Mouse (Mus musculus): ENCODE measurements around the gene Uqcrh. TPM values are rescaled to one million over a fixed set of nuclear protein-coding genes. Genes with fewer than 3 reads are reported as not detected.

Gene Uqcrh
- polyA plus RNA-seq, 1 experiment from 2014 or later, result 488 TPM

DNA sequence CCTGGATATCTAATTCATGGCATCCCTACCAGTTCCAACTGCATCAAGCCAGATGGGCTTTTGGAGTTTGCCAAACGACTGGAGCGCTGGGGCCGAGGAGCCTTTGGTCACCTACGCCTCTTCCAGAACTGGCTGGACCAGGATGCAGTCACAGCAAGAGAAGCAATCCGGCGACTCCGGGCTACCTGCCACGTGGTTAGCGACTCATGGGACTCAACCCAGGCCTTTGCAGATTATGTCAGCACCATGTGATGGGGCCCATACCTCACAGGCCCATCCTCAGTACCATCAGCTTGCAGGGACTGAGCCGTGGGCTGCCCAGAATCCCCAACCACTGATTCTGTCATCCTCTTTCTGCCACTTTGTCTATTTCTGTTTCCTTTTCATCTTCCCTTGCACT is 21.4 kb upstream of the Uqcrh start:
- DNase-seq (ENCODE audit: low spot score) (no peak), ATAC-seq (ENCODE audit: insufficient number of reproducible peaks, low FRiP score, low TSS enrichment, low read depth) (no peak)
- no peak overlapping the region for H3K9ac ChIP-seq (ENCODE audit: low read length)
- H3K4me1 ChIP-seq (ENCODE audit: control insufficient read depth, insufficient read depth, low read length), result no peaks in the 10 kb centered on the region
- H3K27me3 ChIP-seq (ENCODE audit: control insufficient read depth, insufficient read depth, low read length), result no peaks in the 10 kb centered on the region
- no peaks in the 10 kb centered on the region for H3K9me3 ChIP-seq (ENCODE audit: control insufficient read depth, low read length)
- WGBS, result 89% methylated on average over 10 of the region's 10 CpGs
- H3K36me3 ChIP-seq (ENCODE audit: control insufficient read depth, insufficient read depth, low read length), result peaks cover 46% of the 10 kb centered on the region
- H3K27ac ChIP-seq (replicated peaks; ENCODE audit: low read depth, low read length), result no peak overlapping the region
- H3K4me2 ChIP-seq (ENCODE audit: low read depth, severe bottlenecking), result no peak overlapping the region
- H3K4me3 ChIP-seq (ENCODE audit: low read depth, low read length), result no peak overlapping the region

DNA sequence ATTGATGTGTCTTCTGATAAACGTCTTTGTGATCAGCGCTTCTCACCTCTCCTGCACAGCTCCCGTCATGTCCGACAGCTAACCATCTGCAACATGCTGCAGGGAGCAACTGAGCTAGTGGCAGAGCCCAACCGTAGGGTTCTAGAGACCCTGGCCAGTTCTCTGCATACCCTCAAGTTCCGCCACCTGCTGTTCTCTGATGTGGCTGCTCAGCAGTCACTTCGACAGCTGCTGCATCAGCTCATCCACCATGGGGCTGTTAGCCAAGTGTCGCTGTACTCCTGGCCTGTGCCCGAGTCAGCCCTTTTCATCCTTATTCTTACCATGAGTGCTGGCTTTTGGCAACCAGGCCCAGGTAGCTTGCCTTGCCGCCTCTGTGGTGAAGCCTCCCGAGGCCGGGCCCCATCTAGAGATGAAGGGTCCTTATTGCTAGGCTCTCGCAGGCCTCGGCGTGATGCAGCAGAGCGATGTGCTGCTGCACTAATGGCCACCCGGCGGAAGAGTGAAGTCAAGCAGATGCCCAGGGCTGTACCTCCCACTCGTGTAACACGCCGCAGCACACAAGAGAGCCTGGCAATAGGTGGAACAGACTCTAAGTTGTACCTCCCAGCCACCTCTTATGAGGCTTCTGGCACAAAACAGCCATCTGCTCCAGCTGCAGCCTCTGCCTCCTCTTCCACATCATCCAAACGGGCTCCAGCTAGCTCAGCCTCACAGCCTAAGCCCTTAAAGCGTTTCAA is 13.8 kb upstream of the Uqcrh start:
- no peak overlapping the region for H3K4me2 ChIP-seq (ENCODE audit: low read depth, severe bottlenecking)
- H3K4me1 ChIP-seq (ENCODE audit: control insufficient read depth, insufficient read depth, low read length), result no peaks in the 10 kb centered on the region
- H3K9me3 ChIP-seq (ENCODE audit: control insufficient read depth, low read length), result no peaks in the 10 kb centered on the region
- WGBS, result 91% methylated on average over 23 of the region's 23 CpGs
- H3K4me3 ChIP-seq (ENCODE audit: low read depth, low read length), result no peak overlapping the region
- ATAC-seq (ENCODE audit: insufficient number of reproducible peaks, low FRiP score, low TSS enrichment, low read depth) (no peak), DNase-seq (ENCODE audit: low spot score) (no peak)
- peaks cover 20% of the 10 kb centered on the region for H3K36me3 ChIP-seq (ENCODE audit: control insufficient read depth, insufficient read depth, low read length)
- no peaks in the 10 kb centered on the region for H3K27me3 ChIP-seq (ENCODE audit: control insufficient read depth, insufficient read depth, low read length)
- no peak overlapping the region for H3K9ac ChIP-seq (ENCODE audit: low read length)
- H3K27ac ChIP-seq (replicated peaks; ENCODE audit: low read depth, low read length), result no peak overlapping the region

DNA sequence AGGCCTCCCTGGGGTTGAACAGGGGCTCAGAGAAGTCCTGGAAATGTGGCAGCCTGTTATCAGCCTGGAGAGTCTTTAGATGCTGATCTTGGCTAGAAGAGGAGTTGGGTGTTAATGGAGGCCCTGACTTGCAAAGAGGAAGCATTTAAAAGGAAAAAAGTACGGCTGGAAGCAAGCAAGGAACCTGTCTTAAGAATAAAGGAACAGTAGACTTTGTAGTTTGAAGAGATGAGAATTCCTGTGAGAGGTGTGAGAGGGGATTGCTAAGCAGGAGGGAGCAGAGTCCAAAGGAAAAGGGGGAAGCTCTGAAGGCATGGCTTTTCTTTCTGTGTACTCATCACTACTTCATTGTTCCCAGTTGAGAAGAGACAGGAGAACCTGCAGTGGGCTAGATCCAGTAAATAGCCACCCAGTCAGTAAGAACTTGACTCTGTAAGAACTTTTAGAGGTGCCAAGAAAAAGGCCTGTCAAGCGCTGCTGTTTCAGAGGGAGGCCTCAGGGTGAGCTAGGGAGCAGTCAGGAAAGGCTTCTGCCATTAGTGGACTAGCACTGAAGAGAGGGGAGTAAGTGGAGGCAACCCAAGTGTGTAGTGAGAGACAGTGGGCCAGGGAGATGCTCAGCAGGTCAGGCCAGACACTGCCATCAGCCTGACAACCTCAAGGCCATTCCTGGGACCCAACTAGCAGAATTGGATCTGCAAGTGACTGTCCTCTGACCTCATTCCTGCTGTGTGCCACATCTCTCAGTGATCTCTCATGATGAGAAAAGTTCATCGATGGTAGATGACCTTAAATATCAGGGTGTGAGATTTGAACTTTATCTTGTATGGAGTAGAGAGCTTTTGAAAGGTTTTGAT is 2.6 kb upstream of the Uqcrh start:
- H3K9me3 ChIP-seq (ENCODE audit: control insufficient read depth, low read length), result no peaks in the 10 kb centered on the region
- H3K36me3 ChIP-seq (ENCODE audit: control insufficient read depth, insufficient read depth, low read length), result peaks cover 13% of the 10 kb centered on the region
- DNase-seq (ENCODE audit: low spot score) (no peak), ATAC-seq (ENCODE audit: insufficient number of reproducible peaks, low FRiP score, low TSS enrichment, low read depth) (no peak)
- H3K4me3 ChIP-seq (ENCODE audit: low read depth, low read length), result peak overlapping the region; percentile 99
- H3K4me2 ChIP-seq (ENCODE audit: low read depth, severe bottlenecking), result peak overlapping the region; percentile 57
- H3K27ac ChIP-seq (replicated peaks; ENCODE audit: low read depth, low read length), result 0 out of 2 replicates have a peak overlapping the region, but pooled peaks have one; percentile 98
- peak overlapping the region; percentile 98 for H3K9ac ChIP-seq (ENCODE audit: low read length)
- 63% methylated on average over 3 of the region's 3 CpGs for WGBS
- H3K4me1 ChIP-seq (ENCODE audit: control insufficient read depth, insufficient read depth, low read length), result peaks cover 14% of the 10 kb centered on the region
- no peaks in the 10 kb centered on the region for H3K27me3 ChIP-seq (ENCODE audit: control insufficient read depth, insufficient read depth, low read length)

DNA sequence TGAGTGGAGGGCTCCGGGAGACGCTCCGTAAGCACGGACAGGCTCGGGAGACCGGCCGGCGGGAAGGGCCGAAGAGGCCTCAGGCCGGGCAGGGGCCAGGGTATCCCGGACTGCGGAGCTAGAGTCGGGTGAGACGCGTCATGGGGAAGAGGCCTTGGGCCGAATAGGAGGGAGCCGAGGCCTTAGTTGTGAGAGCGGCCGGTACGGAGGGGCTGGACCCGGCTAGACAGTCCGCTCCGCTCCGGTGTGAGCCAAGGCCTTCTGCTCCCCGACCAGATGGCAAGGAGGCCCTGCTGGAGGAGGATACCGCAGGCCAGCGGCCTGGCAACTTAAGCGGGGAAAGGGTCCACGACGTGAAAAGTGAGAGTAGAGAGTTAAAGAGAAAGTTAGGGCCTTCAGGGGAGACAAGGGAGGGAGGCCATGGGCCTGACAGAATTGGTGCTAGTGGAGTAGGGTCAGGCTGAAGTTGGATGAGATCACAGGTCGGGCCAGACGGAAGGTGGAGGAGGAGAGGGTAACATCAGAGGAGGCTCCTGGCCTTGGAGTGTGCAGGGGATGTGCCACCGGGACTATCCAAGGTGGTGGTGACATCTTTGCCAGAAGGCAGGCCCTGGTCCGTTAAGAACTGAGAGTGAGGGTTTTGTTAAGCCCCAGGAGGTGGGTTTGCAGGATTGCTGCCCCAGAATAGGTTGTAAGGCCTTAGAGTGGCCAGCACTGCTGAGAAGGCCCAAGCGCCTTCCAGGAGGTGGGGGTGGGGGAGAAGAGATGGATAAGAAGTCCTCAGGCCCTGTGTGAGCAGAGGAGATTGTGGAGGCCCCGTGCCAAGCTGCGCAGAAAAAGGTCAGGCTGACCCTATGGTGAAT is 1.7 kb upstream of the Uqcrh start:
- Histone ChIP-seq H3K9ac (ENCODE audit: low read length) (peak overlapping the region; percentile 98), H3K27me3 (ENCODE audit: control insufficient read depth, insufficient read depth, low read length) (no peaks in the 10 kb centered on the region), H3K4me2 (ENCODE audit: low read depth, severe bottlenecking) (peak overlapping the region; percentile 57), H3K9me3 (ENCODE audit: control insufficient read depth, low read length) (no peaks in the 10 kb centered on the region), H3K27ac (replicated peaks; ENCODE audit: low read depth, low read length) (peak overlapping the region; percentile 98), H3K4me1 (ENCODE audit: control insufficient read depth, insufficient read depth, low read length) (peaks cover 14% of the 10 kb centered on the region), H3K4me3 (ENCODE audit: low read depth, low read length) (peak overlapping the region; percentile 99), H3K36me3 (ENCODE audit: control insufficient read depth, insufficient read depth, low read length) (peaks cover 13% of the 10 kb centered on the region)
- ATAC-seq (ENCODE audit: insufficient number of reproducible peaks, low FRiP score, low TSS enrichment, low read depth) (peak; percentile 11; the same call in 1 of the 2 replicates), DNase-seq (ENCODE audit: low spot score) (peak; percentile 61)
- WGBS, result 3% methylated on average over 37 of the region's 37 CpGs

DNA sequence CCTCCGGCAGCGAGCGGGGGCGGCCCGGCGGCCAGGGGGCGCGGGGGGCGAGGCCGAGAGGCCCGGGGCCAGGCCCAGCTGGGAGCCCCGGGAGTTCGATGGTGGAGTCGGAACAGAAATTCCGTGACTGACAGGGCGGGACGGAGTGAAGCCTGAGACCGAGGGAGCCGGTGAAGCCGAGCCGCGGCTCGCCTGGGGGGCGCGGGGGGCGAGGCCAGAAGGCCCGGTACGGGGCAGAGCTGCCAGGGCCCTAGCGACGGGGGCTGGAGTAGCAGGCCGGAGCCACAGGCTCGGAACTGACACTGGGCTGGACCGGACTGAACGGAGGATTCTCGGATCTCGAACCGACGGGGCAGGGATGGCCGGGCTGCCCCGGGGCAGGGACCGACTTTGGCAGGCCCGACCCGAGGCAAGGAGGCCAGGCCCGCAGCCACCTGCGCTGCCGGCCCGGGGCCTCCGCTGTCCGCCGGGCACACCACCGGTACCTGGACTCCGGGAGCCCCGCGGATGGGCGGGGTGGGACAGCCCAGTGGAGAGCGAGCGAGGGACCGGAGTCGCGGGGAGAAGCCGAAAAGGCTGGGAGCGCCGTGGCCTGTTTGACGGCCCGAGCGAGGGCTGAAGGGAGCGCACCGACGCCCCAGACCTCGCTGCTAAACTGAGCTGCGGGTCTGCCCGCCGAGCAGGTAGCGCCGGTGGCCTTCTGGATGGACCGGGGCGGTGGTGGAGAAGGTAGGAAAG is 929 bp upstream of the Uqcrh start:
- peak overlapping the region; percentile 98 for H3K9ac ChIP-seq (ENCODE audit: low read length)
- peaks cover 7% of the 10 kb centered on the region for H3K36me3 ChIP-seq (ENCODE audit: control insufficient read depth, insufficient read depth, low read length)
- no peaks in the 10 kb centered on the region for H3K27me3 ChIP-seq (ENCODE audit: control insufficient read depth, insufficient read depth, low read length)
- no peaks in the 10 kb centered on the region for H3K9me3 ChIP-seq (ENCODE audit: control insufficient read depth, low read length)
- DNase-seq (ENCODE audit: low spot score) (peak; percentile 84), ATAC-seq (ENCODE audit: insufficient number of reproducible peaks, low FRiP score, low TSS enrichment, low read depth) (peak; percentile 81)
- WGBS, result under 1% methylated on average over 64 of the region's 77 CpGs
- peak overlapping the region; percentile 57 for H3K4me2 ChIP-seq (ENCODE audit: low read depth, severe bottlenecking)
- peak overlapping the region; percentile 99 for H3K4me3 ChIP-seq (ENCODE audit: low read depth, low read length)
- H3K4me1 ChIP-seq (ENCODE audit: control insufficient read depth, insufficient read depth, low read length), result peaks cover 14% of the 10 kb centered on the region
- peak overlapping the region; percentile 98 for H3K27ac ChIP-seq (replicated peaks; ENCODE audit: low read depth, low read length)

DNA sequence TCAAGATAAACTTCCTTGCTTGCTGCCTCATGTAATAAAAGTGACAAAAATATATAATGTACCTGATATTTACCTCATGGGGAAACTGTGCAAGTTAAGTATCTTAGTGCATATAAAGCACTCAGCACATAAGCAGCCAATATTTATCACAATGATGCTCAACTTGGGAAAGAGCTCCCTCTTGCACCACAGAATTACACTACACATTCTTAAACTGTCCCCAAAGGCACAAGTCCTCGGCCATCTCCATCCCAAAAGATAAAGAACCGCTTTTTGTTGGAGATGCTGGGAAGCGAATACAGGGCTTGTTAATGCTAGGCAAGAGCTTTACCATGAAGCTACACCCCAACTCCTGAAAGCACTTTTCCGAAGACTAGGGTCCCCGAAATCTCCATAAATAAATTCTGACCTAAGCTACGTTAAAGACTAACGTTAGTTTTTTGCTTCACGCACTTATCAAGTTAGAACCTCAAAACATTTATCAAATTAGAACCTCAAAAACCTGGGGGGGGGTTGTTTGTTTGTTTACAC is 661 bp downstream of the Uqcrh start:
- DNase-seq (ENCODE audit: low spot score), result no peak
- H3K27me3 ChIP-seq (ENCODE audit: control insufficient read depth, insufficient read depth, low read length), result no peaks in the 10 kb centered on the region
- peaks cover 14% of the 10 kb centered on the region for H3K4me1 ChIP-seq (ENCODE audit: control insufficient read depth, insufficient read depth, low read length)
- peak overlapping the region; percentile 98 for H3K9ac ChIP-seq (ENCODE audit: low read length)
- WGBS, result 2% methylated on average over 8 of the region's 8 CpGs
- no peak for ATAC-seq (ENCODE audit: insufficient number of reproducible peaks, low FRiP score, low TSS enrichment, low read depth)
- H3K4me3 ChIP-seq (ENCODE audit: low read depth, low read length), result peak overlapping the region; percentile 99
- peaks cover 4% of the 10 kb centered on the region; the same call in 1 of the 2 replicates for H3K36me3 ChIP-seq (ENCODE audit: control insufficient read depth, insufficient read depth, low read length)
- H3K4me2 ChIP-seq (ENCODE audit: low read depth, severe bottlenecking), result peak overlapping the region; percentile 45
- no peaks in the 10 kb centered on the region for H3K9me3 ChIP-seq (ENCODE audit: control insufficient read depth, low read length)
- no peak overlapping the region for H3K27ac ChIP-seq (replicated peaks; ENCODE audit: low read depth, low read length)

DNA sequence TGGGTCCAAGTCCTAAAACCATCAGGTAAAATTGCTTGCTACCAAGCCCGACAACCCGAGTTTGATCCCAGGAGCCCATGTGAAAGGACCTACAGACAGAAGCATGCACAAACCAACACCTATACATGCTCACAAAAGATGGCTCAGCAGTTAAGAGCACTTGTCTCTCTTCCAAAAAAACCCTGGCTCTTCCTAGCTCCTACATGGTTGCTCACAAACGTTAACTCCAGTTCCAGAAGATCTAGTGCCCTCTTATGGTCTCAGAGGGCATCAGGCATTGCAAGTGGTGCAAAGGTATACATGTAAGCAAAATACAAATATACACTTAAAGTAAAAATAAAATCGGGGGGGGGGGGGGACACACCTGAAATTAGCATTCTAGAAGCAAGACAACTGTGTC is 1.7 kb downstream of the Uqcrh start:
- H3K9me3 ChIP-seq (ENCODE audit: control insufficient read depth, low read length), result no peaks in the 10 kb centered on the region
- ATAC-seq (ENCODE audit: insufficient number of reproducible peaks, low FRiP score, low TSS enrichment, low read depth) (no peak), DNase-seq (ENCODE audit: low spot score) (no peak)
- H3K27me3 ChIP-seq (ENCODE audit: control insufficient read depth, insufficient read depth, low read length), result no peaks in the 10 kb centered on the region
- 62% methylated on average over 4 of the region's 4 CpGs for WGBS
- H3K36me3 ChIP-seq (ENCODE audit: control insufficient read depth, insufficient read depth, low read length), result peaks cover 10% of the 10 kb centered on the region
- H3K4me3 ChIP-seq (ENCODE audit: low read depth, low read length), result no peak overlapping the region
- no peak overlapping the region for H3K9ac ChIP-seq (ENCODE audit: low read length)
- peaks cover 14% of the 10 kb centered on the region for H3K4me1 ChIP-seq (ENCODE audit: control insufficient read depth, insufficient read depth, low read length)
- no peak overlapping the region for H3K27ac ChIP-seq (replicated peaks; ENCODE audit: low read depth, low read length)
- H3K4me2 ChIP-seq (ENCODE audit: low read depth, severe bottlenecking), result no peak overlapping the region

All from limb, embryonic 11.5 days (tissue).